In the genomic region with DNA sequence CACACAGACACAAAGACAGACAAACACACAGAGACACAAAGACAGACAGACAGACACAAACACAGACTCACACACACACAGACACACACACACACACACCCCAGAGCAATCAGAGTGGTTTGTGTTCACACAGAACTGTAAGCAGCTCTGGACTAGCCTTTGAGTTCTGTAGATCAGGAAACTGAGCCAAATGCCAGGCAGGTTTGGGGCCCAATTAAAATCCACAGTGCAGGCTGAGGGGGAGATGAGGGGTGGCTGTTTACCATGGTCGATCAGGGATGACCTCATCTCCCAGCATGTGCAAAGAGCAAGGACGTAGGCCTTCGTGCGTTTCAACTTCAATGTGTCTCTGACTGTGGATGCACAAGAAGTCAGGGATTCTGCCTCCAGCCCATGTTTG, we compare ENCODE assay signal across 32 mouse cellular contexts. TPM values are rescaled to one million over a fixed set of nuclear protein-coding genes. Genes with fewer than 3 reads are reported as not detected.
DNase-seq lines count a peak whose midpoint lies in the region; ATAC-seq lines count a peak whose summit lies in the region.
"Had no signal": no experiment of that assay in that cellular context is flagged by ENCODE, and none has a peak within 500 bp of the region (broad histone marks: within the 10 kb centered on the region; RNA-seq: fewer than 3 reads in every experiment).

No protein-coding gene starts in this region.

- no peak overlapping the region for H3K27ac ChIP-seq in forebrain, embryonic 13.5 days
- H3K27ac ChIP-seq in forebrain, embryonic 10.5 days = no peak overlapping the region
- H3K27ac ChIP-seq in limb, embryonic 10.5 days = 0 out of 2 replicates have a peak overlapping the region, but pooled peaks have one; percentile 47
- H3K27ac ChIP-seq: embryonic facial prominence, embryonic 15.5 days; heart, adult 2 months; heart, embryonic 10.5 days; heart, embryonic 13.5 days; hindbrain, embryonic 14.5 days; hindbrain, postnatal 0 days had no signal

- no peak overlapping the region for H3K4me3 ChIP-seq in forebrain, embryonic 13.5 days
- H3K4me3 ChIP-seq in forebrain, embryonic 10.5 days = no peak overlapping the region
- H3K4me3 ChIP-seq in limb, embryonic 10.5 days = no peak overlapping the region
- H3K4me3 ChIP-seq: embryonic facial prominence, embryonic 15.5 days; heart, adult 2 months; heart, embryonic 10.5 days; heart, embryonic 13.5 days had no signal

- 0 out of 2 replicates have a peak, but pooled peaks cover 6% of the 10 kb centered on the region for H3K27me3 ChIP-seq in forebrain, embryonic 13.5 days
- H3K27me3 ChIP-seq in forebrain, embryonic 10.5 days (ENCODE audit: poor library complexity, severe bottlenecking) = no peaks in the 10 kb centered on the region
- no peaks in the 10 kb centered on the region for H3K27me3 ChIP-seq in limb, embryonic 10.5 days (ENCODE audit: low read depth, poor library complexity, severe bottlenecking)
- H3K27me3 ChIP-seq: CH12.LX; embryonic facial prominence, embryonic 15.5 days had no signal

- no peak for DNase-seq in forebrain, embryonic 10.5 days (ENCODE audit: extremely low spot score, low spot score)
- DNase-seq in retina, postnatal 1 day = peak; percentile 27
- DNase-seq in retina, embryonic 14.5 days (ENCODE audit: low spot score) = no peak
- DNase-seq in limb, embryonic 10.5 days (ENCODE audit: low spot score) = no peak
- DNase-seq in kidney, postnatal 10 days = no peak
- DNase-seq: adrenal gland, adult 2 months; adrenal gland, postnatal 14 days; B cell, adult 2 months; cerebellum, adult 11-12 months; cerebellum, adult 8-10 months; cerebellum, postnatal 10 days; cerebellum, postnatal 36 days; embryo, embryonic 11 days; gastrocnemius, postnatal 10 days; gastrocnemius, postnatal 36 days; heart, adult 2 months; heart, postnatal 14 days; heart, postnatal 4 days had no signal

- 44% methylated on average over 4 of the region's 4 CpGs for WGBS in forebrain, embryonic 13.5 days
- 89% methylated on average over 4 of the region's 4 CpGs for WGBS in forebrain, embryonic 10.5 days
- WGBS in limb, embryonic 10.5 days = 81% methylated on average over 4 of the region's 4 CpGs

- H3K9ac ChIP-seq in forebrain, embryonic 13.5 days = no peak overlapping the region
- H3K9ac ChIP-seq: embryonic facial prominence, embryonic 15.5 days; heart, embryonic 13.5 days; hindbrain, embryonic 14.5 days had no signal

- H3K36me3 ChIP-seq in forebrain, embryonic 13.5 days (ENCODE audit: poor library complexity, severe bottlenecking) = no peaks in the 10 kb centered on the region
- no peaks in the 10 kb centered on the region for H3K36me3 ChIP-seq in forebrain, embryonic 10.5 days (replicated peaks)
- H3K36me3 ChIP-seq in limb, embryonic 10.5 days = no peaks in the 10 kb centered on the region
- H3K36me3 ChIP-seq: embryonic facial prominence, embryonic 15.5 days; G1E; heart, embryonic 10.5 days; heart, embryonic 13.5 days had no signal

- no peaks in the 10 kb centered on the region for H3K9me3 ChIP-seq in forebrain, embryonic 13.5 days (replicated peaks)
- no peaks in the 10 kb centered on the region for H3K9me3 ChIP-seq in forebrain, embryonic 10.5 days
- H3K9me3 ChIP-seq in limb, embryonic 10.5 days (replicated peaks) = no peaks in the 10 kb centered on the region
- H3K9me3 ChIP-seq: embryonic facial prominence, embryonic 15.5 days; G1E; heart, embryonic 10.5 days; heart, embryonic 13.5 days had no signal

- H3K4me1 ChIP-seq in forebrain, embryonic 13.5 days = peaks cover 23% of the 10 kb centered on the region
- peaks cover 10% of the 10 kb centered on the region; the same call in 1 of the 2 replicates for H3K4me1 ChIP-seq in forebrain, embryonic 10.5 days
- H3K4me1 ChIP-seq in limb, embryonic 10.5 days = peaks cover 14% of the 10 kb centered on the region

- peak; percentile 55; the same call in 1 of the 2 replicates for ATAC-seq in forebrain, embryonic 13.5 days
- ATAC-seq in activated CD4-positive, CD25-positive, alpha-beta regulatory T cell, adult 4 months = no peak
- ATAC-seq: hindbrain, postnatal 0 days; inflammation-experienced regulatory T-cells, adult 6 months; intestine, embryonic 16.5 days; Patski had no signal

- no peak overlapping the region for H3K4me2 ChIP-seq in forebrain, embryonic 13.5 days
- H3K4me2 ChIP-seq: embryonic facial prominence, embryonic 15.5 days; heart, embryonic 13.5 days; hindbrain, embryonic 14.5 days had no signal

RNA-seq across cellular contexts. Expression of a gene that starts 47.1 kb away (rescaled TPM):
- not detected in 2 replicates for polyA plus RNA-seq in forebrain, embryonic 13.5 days (2015; fragmentation: Nextera tagmentation; extraction: Ambion mirVana)
- polyA plus RNA-seq in forebrain, embryonic 10.5 days (2016; fragmentation: Nextera tagmentation; extraction: Ambion mirVana) = not detected in 2 replicates
- polyA plus RNA-seq in limb, embryonic 10.5 days (2016; fragmentation: Nextera tagmentation; extraction: Ambion mirVana) = not detected in 2 replicates
- polyA plus RNA-seq in activated CD4-positive, CD25-positive, alpha-beta regulatory T cell, adult 4 months (2017; shearing (Covaris generic)) = not detected
- polyA plus RNA-seq: embryonic facial prominence, embryonic 11.5 days; G1E; heart, embryonic 10.5 days; heart, embryonic 13.5 days; hindbrain, embryonic 11.5 days; inflammation-experienced regulatory T-cells, adult 6 months; intestine, embryonic 16.5 days; Patski had no signal

RNA-seq across cellular contexts. Expression of a gene that starts 47.7 kb away (rescaled TPM):
- polyA plus RNA-seq in forebrain, embryonic 13.5 days (2015; fragmentation: Nextera tagmentation; extraction: Ambion mirVana) = 0.37 and 0.59 TPM in 2 replicates
- 0.27 and 0.33 TPM in 2 replicates for polyA plus RNA-seq in forebrain, embryonic 10.5 days (2016; fragmentation: Nextera tagmentation; extraction: Ambion mirVana)
- polyA plus RNA-seq in limb, embryonic 10.5 days (2016; fragmentation: Nextera tagmentation; extraction: Ambion mirVana) = 0.14 and 0.49 TPM in 2 replicates
- 1 to 10 TPM; 1.5 to 1.8 TPM for polyA plus RNA-seq in activated CD4-positive, CD25-positive, alpha-beta regulatory T cell, adult 4 months (2017; shearing (Covaris generic))
- polyA plus RNA-seq: G1E, Patski had no signal
